Mouse (Mus musculus): ENCODE results near the gene Klhl28. TPM values are rescaled to one million over a fixed set of nuclear protein-coding genes. Genes with fewer than 3 reads are reported as not detected.
A peak's percentile ranks its signal among the peaks of the same experiment; 100 is the strongest.

Gene Klhl28
- 13.9 and 15.2 TPM in 2 replicates for polyA plus RNA-seq (2015; fragmentation: Nextera tagmentation; extraction: Ambion mirVana)

- Histone ChIP-seq H3K27ac (replicated peaks) (peak within 1 kb of the TSS; percentile 93), H3K9ac (peak within 1 kb of the TSS; percentile 80), H3K4me2 (replicated peaks) (peak within 1 kb of the TSS; percentile 84), H3K9me3 (replicated peaks) (no peaks in the 10 kb centered on the region), H3K27me3 (no peaks in the 10 kb centered on the region), H3K4me1 (peaks cover 20% of the 10 kb centered on the region), H3K36me3 (no peaks in the 10 kb centered on the region), H3K4me3 (replicated peaks) (peak within 1 kb of the TSS; percentile 96)
- peak; percentile 100 for ATAC-seq (ENCODE audit: insufficient number of reproducible peaks, low FRiP score, low TSS enrichment, low read depth)
- under 1% methylated on average over 45 of the region's 45 CpGs for WGBS
These were observed at the start of gene Klhl28, which contains the start of gene Togaram1 for GRCm38 (mm10) chr12:64965124-64966026. Gene Klhl28 (minus strand): TSS chr12:64965534. Gene Togaram1 (plus strand): TSS chr12:64965804.

DNA sequence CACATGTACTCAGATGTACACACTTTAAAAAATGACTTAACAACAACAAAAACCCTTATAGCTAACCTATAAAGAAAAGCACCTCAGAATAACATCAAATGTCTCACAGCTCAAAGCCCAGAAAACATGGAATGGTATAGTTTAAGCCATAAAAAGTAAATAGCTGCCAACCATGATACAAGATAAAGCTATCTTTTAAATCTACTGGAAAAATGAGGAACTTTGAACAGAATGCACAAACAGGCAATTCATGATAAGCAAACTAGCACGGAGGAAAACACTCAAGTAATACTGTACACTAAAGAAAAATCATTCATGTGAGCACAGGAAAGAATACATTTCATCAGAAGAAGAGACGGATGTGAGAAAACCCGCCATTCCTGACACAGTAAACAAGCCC is 42.4 kb upstream of the Klhl28 start:
- Histone ChIP-seq H3K36me3 (peaks cover 51% of the 10 kb centered on the region), H3K4me2 (replicated peaks) (no peak overlapping the region), H3K4me1 (no peaks in the 10 kb centered on the region), H3K9ac (no peak overlapping the region), H3K27ac (replicated peaks) (no peak overlapping the region), H3K9me3 (replicated peaks) (no peaks in the 10 kb centered on the region), H3K27me3 (no peaks in the 10 kb centered on the region), H3K4me3 (replicated peaks) (no peak overlapping the region)
- 88% methylated on average over 3 of the region's 3 CpGs for WGBS
- no peak for ATAC-seq (ENCODE audit: insufficient number of reproducible peaks, low FRiP score, low TSS enrichment, low read depth)

GRCm38 (mm10) chr12:64977518-64977917 is 12.2 kb upstream of the Klhl28 start:
- Histone ChIP-seq H3K27ac (replicated peaks) (no peak overlapping the region), H3K9me3 (replicated peaks) (no peaks in the 10 kb centered on the region), H3K27me3 (no peaks in the 10 kb centered on the region), H3K4me1 (no peaks in the 10 kb centered on the region), H3K4me2 (replicated peaks) (no peak overlapping the region), H3K4me3 (replicated peaks) (no peak overlapping the region), H3K36me3 (peaks cover 23% of the 10 kb centered on the region), H3K9ac (no peak overlapping the region)
- no peak for ATAC-seq (ENCODE audit: insufficient number of reproducible peaks, low FRiP score, low TSS enrichment, low read depth)
- 77% methylated on average over 1 of the region's 1 CpGs for WGBS

DNA sequence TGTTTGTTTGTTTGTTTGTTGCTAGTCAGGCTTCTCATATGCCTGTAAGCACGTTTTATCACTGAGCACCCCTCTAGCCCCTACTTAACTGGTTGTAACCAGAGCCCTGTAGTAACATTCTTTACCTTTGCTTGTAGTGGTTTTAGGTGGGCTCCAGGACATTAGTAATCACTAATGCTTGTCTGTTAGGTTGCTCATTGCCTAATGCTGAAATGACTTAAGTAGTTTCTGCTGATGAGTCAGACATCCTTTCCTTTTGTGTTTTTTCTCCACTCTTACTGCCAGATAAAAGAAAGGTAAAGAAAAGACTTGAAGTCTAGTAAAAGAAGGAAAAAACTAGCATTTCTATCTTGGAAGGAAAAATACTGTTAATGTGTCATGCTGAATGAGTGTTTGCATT is 10.9 kb upstream of the Klhl28 start:
- H3K4me3 ChIP-seq (replicated peaks) = no peak overlapping the region
- H3K9me3 ChIP-seq (replicated peaks) = no peaks in the 10 kb centered on the region
- peaks cover under 1% of the 10 kb centered on the region; the same call in 1 of the 2 replicates for H3K4me1 ChIP-seq
- H3K27me3 ChIP-seq = no peaks in the 10 kb centered on the region
- H3K4me2 ChIP-seq (replicated peaks) = no peak overlapping the region
- H3K9ac ChIP-seq = no peak overlapping the region
- no peak overlapping the region for H3K27ac ChIP-seq (replicated peaks)
- no peak for ATAC-seq (ENCODE audit: insufficient number of reproducible peaks, low FRiP score, low TSS enrichment, low read depth)
- 24% methylated on average over 1 of the region's 1 CpGs for WGBS
- H3K36me3 ChIP-seq = peaks cover 23% of the 10 kb centered on the region

DNA sequence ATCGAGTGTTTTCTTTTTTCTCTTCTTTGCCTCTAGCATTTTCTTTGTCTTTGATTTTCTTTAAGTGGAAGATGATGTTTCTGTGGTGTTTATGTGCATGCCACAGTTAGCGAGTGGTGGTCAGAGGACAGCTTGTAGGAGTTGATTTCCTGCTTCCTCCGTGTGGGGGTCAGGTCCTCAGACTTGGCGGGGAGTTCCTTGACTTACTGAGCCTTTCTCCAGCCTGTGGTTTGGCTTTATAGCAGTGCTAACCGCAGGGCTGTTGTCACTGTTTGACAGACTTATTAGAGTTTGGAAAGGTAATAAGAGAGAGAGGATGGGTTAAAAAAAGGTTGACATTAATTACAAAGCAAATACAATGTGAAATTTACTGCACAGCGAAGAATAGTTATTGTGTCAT is 10.2 kb upstream of the Klhl28 start:
- H3K9me3 ChIP-seq (replicated peaks) = no peaks in the 10 kb centered on the region
- no peak overlapping the region for H3K9ac ChIP-seq
- H3K4me1 ChIP-seq = peaks cover 7% of the 10 kb centered on the region; the same call in 1 of the 2 replicates
- H3K27ac ChIP-seq (replicated peaks) = no peak overlapping the region
- no peak for ATAC-seq (ENCODE audit: insufficient number of reproducible peaks, low FRiP score, low TSS enrichment, low read depth)
- peaks cover 22% of the 10 kb centered on the region for H3K36me3 ChIP-seq
- H3K4me2 ChIP-seq (replicated peaks) = no peak overlapping the region
- H3K27me3 ChIP-seq = no peaks in the 10 kb centered on the region
- WGBS = 36% methylated on average over 6 of the region's 6 CpGs
- H3K4me3 ChIP-seq (replicated peaks) = no peak overlapping the region

- Histone ChIP-seq H3K4me1 (peaks cover 17% of the 10 kb centered on the region), H3K27me3 (no peaks in the 10 kb centered on the region), H3K9me3 (replicated peaks) (no peaks in the 10 kb centered on the region), H3K36me3 (peaks cover 1% of the 10 kb centered on the region; the same call in 1 of the 2 replicates), H3K4me3 (replicated peaks) (no peak overlapping the region), H3K27ac (replicated peaks) (no peak overlapping the region), H3K9ac (no peak overlapping the region), H3K4me2 (replicated peaks) (no peak overlapping the region)
- 80% methylated on average over 6 of the region's 6 CpGs for WGBS
- no peak for ATAC-seq (ENCODE audit: insufficient number of reproducible peaks, low FRiP score, low TSS enrichment, low read depth)
These were observed 6.7 kb upstream of the Klhl28 start for GRCm38 (mm10) chr12:64972063-64972462.

- no peaks in the 10 kb centered on the region for H3K27me3 ChIP-seq
- H3K4me2 ChIP-seq (replicated peaks) = no peak overlapping the region
- H3K4me1 ChIP-seq = peaks cover 23% of the 10 kb centered on the region
- H3K36me3 ChIP-seq = no peaks in the 10 kb centered on the region
- H3K4me3 ChIP-seq (replicated peaks) = no peak overlapping the region
- H3K9ac ChIP-seq = no peak overlapping the region
- ATAC-seq (ENCODE audit: insufficient number of reproducible peaks, low FRiP score, low TSS enrichment, low read depth) = no peak
- H3K27ac ChIP-seq (replicated peaks) = no peak overlapping the region
- H3K9me3 ChIP-seq (replicated peaks) = no peaks in the 10 kb centered on the region
These were observed 6.1 kb upstream of the Klhl28 start for GRCm38 (mm10) chr12:64971399-64971798.

DNA sequence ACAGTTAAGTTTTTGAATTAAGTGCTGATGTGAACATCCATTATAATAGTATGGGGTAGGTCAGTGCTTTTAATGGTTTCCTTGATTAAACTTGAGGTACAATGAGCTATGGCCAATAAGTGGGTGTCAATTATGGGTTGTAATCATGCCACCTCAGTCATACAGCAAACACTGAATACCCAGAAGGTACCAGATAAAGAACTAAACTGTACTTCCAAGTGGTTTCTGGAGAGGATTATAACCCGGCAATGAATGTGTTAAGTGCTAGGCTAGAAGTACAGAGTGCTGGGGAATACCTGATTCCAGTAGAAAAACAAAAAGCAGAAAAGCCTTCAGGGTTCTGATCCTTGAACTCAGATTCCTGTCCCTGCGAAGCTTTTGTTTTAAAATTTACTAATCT is 2.7 kb upstream of the Klhl28 start:
- Histone ChIP-seq H3K9me3 (replicated peaks) (no peaks in the 10 kb centered on the region), H3K36me3 (no peaks in the 10 kb centered on the region), H3K4me2 (replicated peaks) (peak overlapping the region; percentile 84), H3K27me3 (no peaks in the 10 kb centered on the region), H3K4me1 (peaks cover 29% of the 10 kb centered on the region), H3K9ac (peak overlapping the region; percentile 80; the same call in 1 of the 2 replicates), H3K4me3 (replicated peaks) (peak overlapping the region; percentile 96), H3K27ac (replicated peaks) (no peak overlapping the region)
- 0% methylated on average over 2 of the region's 2 CpGs for WGBS
- no peak for ATAC-seq (ENCODE audit: insufficient number of reproducible peaks, low FRiP score, low TSS enrichment, low read depth)

DNA sequence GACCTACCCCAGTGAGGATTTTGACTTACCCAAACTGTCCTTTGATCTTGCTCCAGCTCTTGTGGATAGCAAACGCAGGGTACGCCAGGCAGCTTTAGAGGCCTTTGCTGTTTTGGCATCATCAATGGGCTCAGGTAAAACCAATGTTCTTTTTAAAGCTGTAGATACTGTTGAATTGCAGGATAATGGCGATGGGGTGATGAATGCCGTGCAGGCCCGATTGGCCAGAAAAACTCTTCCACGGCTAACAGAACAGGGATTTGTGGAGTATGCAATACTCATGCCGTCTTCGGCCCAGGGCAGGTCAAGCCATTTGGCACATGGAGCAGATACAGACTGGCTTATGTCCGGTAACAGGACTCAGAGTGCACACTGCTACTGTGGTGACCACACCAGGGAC is 2.1 kb upstream of the Klhl28 start:
- Histone ChIP-seq H3K4me1 (peaks cover 29% of the 10 kb centered on the region), H3K9ac (peak overlapping the region; percentile 80)
- WGBS = under 1% methylated on average over 9 of the region's 9 CpGs

DNA sequence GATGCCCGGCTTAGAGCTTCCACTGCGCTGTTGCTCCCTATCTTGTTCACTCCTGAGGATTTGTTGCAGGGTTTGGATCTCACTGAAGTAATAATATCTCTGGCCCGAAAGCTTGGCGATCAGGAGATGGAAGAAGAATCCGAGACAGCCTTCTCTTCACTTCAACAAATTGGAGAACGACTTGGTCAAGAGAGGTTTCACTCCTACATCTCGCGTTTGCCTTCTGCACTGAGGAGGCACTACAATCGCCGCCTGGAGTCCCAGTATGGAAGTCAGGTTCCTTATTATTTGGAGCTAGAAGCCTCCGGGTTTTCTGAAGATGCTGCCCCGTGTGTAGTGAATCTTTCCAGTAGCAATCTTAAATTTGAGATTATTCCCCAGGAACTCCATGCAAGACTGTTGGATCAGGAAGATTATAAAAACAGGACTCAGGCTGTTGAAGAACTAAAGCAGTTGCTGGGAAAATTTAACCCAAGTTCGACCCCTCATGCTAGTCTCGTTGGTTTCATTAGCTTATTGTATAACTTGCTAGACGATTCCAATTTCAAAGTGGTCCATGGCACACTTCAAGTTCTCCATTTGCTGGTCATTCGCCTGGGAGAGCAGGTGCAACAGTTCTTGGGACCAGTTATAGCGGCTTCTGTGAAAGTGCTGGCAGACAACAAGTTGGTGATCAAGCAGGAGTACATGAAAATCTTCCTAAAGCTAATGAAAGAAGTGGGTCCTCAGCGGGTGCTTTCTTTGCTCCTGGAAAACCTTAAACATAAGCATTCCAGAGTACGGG is 1.5 kb upstream of the Klhl28 start:
- Histone ChIP-seq H3K4me2 (replicated peaks) (peak overlapping the region; percentile 84), H3K36me3 (no peaks in the 10 kb centered on the region), H3K4me1 (peaks cover 29% of the 10 kb centered on the region), H3K9me3 (replicated peaks) (no peaks in the 10 kb centered on the region), H3K9ac (peak overlapping the region; percentile 80), H3K4me3 (replicated peaks) (peak overlapping the region; percentile 96), H3K27ac (replicated peaks) (peak overlapping the region; percentile 93), H3K27me3 (no peaks in the 10 kb centered on the region)
- ATAC-seq (ENCODE audit: insufficient number of reproducible peaks, low FRiP score, low TSS enrichment, low read depth) = no peak
- WGBS = 2% methylated on average over 19 of the region's 19 CpGs

More for the DNA sequence above, 2.1 kb upstream of the Klhl28 start:
- Histone ChIP-seq H3K4me3 (replicated peaks) (peak overlapping the region; percentile 96), H3K27me3 (no peaks in the 10 kb centered on the region), H3K9me3 (replicated peaks) (no peaks in the 10 kb centered on the region), H3K36me3 (no peaks in the 10 kb centered on the region), H3K27ac (replicated peaks) (no peak overlapping the region), H3K4me2 (replicated peaks) (peak overlapping the region; percentile 84)
- no peak for ATAC-seq (ENCODE audit: insufficient number of reproducible peaks, low FRiP score, low TSS enrichment, low read depth)

DNA sequence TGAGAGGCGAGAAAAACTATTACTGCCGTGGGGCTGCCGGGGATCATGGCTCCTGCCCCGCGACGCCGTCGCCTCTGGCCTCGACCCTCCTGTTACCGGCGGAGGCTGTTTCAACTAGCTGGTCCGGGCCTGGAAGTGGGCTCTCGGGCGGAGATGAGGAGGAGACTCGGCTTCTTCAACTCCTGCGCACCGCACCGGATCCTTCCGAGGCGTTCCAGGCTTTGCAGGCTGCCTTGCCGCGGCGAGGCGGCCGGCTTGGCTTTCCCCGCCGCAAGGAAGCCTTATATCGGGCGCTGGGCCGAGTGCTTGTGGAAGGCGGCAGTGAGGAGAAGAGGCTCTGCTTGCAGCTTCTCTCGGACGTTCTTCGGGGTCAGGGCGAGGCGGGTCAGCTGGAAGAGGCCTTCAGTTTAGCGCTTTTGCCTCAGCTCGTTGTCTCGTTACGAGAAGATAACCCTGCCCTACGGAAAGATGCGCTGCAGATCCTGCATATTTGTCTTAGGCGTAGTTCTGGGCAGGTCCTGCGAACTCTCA is 832 bp upstream of the Klhl28 start:
- Histone ChIP-seq H3K4me2 (replicated peaks) (peak overlapping the region; percentile 84), H3K36me3 (no peaks in the 10 kb centered on the region), H3K9ac (peak overlapping the region; percentile 80), H3K4me1 (peaks cover 28% of the 10 kb centered on the region), H3K4me3 (replicated peaks) (peak overlapping the region; percentile 96), H3K27me3 (no peaks in the 10 kb centered on the region), H3K9me3 (replicated peaks) (no peaks in the 10 kb centered on the region), H3K27ac (replicated peaks) (peak overlapping the region; percentile 93)
- ATAC-seq (ENCODE audit: insufficient number of reproducible peaks, low FRiP score, low TSS enrichment, low read depth) = peak; percentile 16; the same call in 1 of the 2 replicates
- under 1% methylated on average over 44 of the region's 44 CpGs for WGBS
